Mouse (Mus musculus) layer of hippocampus, postnatal 14 days (tissue): Measurements from ENCODE around the gene Sgtb. TPM values are rescaled to one million over a fixed set of nuclear protein-coding genes. Genes with fewer than 3 reads are reported as not detected.

Source experiments
- DNase-seq, 2 experiments: peaks; one replicate each; pipeline ENCODE4 v3.0.0; 2021 to 2022; ENCODE audit warnings: low spot score in 2 of 2, mixed read lengths in 1 of 2
- total RNA-seq, 2 experiments: library from RNA; stranded (reverse); gene quantifications; 2 replicates each; pipeline ENCODE4 v1.2.3; 2021

Gene Sgtb
- total RNA-seq, 2 experiments from 2014 or later: 68.5 to 69.4 TPM

DNA sequence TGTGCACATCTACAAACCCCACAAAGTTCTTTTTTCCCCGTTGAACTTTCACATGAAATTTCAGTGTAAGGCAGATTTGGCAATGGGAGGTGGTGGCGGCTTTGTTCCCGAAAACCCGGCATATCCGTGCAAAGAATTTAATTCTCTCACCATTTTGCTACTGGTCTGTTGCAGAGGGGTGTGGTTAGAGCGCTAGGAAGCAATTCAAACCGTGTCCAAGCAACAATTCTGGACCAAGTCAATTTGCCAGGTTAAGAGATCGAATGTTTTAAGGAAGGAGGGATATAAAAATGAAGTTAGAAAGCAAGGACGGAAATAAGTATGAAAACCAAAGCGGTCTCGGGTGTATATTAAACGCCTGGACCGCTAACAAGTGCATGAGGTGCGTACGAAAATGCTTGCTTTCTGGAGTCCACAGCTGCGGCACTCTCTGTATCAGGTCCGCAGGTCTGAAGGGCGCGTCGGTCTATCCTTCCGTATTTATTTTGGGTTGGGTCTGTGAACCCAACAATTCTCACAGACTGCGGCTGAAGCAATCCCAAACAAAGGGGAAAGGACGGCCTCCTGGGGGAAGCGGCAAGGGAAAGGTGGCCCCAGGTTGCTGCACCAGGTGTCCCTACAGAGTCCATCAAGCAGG, 772 bp upstream of the Sgtb start:
- peak; percentile 21 to 39 for DNase-seq

DNA sequence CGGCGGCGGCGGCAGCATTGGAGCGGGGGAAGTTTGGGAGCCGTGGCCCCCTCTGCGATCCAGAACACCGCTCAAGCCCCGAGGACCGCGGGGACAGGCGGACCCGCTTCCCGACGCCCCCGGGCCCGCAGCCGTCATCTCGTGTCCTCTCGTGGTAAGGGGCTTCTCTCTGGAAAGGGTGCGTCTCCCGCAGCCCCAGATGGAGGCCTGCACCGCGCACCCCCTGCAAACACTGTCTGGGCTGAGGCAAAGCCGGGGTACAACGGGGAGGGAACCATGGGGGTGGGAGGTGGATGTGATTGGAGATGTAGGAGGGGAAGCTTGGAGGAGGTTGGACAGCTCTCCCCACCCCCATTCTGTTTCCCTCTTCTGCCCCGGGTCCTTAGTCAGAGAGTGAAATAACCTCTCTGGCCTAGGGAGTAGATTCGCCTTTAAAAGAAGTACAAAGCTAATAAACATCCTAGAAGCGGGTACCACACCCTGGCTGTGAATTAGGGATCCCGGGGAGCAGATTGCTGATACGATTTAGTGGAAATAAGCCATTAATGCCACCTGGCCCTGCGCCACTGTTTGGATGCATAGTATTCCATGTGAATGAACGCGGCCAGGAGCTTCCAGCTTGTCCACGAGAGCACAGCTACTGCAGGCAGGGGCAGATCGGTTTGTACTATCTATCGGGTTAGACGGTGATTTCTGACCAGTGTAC, 428 bp downstream of the Sgtb start:
- DNase-seq: peak; percentile 73 to 79

DNA sequence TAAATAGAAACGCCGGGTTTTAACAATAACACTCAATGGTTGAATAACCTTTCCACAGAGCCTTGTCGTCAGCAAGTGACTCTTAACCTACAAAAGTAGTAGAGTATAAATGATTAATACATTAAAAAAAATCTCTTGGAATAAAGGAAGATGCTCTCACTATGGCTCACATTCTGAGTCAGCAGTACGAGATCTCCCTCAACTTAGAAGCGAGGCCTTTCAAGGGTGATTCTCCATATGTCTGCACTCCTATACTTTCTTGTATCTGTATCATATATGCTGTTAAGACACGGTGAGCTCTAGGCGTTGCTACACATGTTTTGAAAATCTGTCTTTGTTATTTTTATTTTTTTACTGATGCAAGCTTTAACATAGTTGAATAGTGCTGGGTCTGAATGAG, 985 bp downstream of the Sgtb start:
- no peak for DNase-seq

GRCm38 (mm10) chr13:104112266-104112900, 2.8 kb downstream of the Sgtb start:
- DNase-seq: peak in 1 of 2 experiments; percentile 20

GRCm38 (mm10) chr13:104113782-104114181, 4.2 kb downstream of the Sgtb start:
- no peak for DNase-seq

DNA sequence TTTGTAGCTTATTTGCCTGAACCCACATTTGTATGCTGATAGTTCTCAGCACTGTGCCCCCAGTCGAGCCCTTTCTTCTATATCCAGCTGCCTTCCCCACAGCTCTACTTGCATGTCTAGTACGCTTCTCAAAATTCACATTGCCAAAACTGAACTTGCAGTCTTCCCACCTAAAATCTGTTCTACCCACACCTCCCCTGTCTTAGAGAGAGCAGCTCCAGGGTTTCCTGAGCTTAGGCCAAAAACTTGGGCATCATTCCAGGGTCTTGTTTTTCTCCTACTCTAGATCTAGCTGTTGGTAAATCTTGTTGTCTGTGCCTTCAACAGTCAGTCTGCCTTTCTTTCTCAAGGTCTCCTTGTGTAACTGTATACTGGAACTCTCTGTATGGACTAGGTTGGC, 5.3 kb downstream of the Sgtb start:
- DNase-seq: peak in 1 of 2 experiments; percentile 34

DNA sequence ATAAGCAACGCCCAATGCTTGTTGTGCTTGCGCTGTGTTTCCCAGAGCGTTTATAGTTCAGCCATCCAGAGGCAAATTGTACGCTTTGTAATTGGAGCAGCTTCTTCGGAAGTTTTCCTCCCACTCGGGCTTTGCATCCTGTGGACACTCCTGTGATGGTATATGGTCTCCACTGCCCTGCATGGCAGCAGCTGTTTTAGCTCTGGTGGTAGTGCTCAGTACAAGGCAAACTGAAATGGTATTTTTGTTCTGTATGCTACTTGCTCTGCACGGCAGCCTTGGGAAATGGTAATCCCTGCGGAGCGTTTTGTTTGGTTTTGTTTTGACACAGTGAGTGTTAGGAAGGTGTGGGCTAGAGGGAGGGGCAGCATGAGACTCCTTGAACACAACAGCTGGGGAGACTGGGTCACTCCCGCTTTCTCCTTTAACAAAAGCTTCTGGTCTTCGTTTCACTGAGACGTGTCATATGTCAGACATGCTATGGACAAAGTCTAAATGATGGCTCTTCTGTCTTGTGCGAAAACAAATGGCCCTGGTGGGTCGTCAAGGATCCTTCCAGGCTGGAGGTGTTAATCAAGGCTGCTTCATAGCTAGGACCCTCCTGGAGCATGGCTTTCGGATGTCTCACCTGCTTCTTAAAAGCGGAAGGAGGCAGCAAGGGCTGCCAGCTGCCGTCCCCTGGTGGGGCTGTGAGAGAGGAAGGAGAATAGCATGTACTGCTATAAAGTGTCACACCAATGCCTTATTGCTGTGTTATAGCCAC, 12.7 kb downstream of the Sgtb start:
- no peak for DNase-seq

- DNase-seq: no peak
Measured at GRCm38 (mm10) chr13:104123662-104124381, 14.3 kb downstream of the Sgtb start.

DNA sequence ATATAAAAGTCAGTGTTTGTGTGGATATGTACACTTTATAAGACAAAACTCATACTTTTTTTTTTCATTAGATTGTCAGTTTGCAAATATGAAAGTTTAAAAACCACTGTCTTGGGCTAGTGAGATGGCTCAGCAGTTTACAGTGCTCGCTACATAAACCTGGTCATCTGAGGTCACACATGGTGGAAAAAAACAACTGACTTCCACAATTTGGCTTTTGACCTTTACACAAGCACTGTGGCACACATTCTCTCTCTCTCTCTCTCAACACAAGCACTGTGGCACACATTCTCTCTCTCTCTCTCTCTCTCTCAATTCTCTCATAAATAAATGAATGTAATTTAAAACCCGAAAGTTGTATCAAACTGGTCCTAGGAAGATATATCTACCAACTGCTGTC, 23.0 kb downstream of the Sgtb start:
- DNase-seq: no peak

- DNase-seq: no peak
Measured at GRCm38 (mm10) chr13:104134510-104135085, 25.1 kb downstream of the Sgtb start.

DNA sequence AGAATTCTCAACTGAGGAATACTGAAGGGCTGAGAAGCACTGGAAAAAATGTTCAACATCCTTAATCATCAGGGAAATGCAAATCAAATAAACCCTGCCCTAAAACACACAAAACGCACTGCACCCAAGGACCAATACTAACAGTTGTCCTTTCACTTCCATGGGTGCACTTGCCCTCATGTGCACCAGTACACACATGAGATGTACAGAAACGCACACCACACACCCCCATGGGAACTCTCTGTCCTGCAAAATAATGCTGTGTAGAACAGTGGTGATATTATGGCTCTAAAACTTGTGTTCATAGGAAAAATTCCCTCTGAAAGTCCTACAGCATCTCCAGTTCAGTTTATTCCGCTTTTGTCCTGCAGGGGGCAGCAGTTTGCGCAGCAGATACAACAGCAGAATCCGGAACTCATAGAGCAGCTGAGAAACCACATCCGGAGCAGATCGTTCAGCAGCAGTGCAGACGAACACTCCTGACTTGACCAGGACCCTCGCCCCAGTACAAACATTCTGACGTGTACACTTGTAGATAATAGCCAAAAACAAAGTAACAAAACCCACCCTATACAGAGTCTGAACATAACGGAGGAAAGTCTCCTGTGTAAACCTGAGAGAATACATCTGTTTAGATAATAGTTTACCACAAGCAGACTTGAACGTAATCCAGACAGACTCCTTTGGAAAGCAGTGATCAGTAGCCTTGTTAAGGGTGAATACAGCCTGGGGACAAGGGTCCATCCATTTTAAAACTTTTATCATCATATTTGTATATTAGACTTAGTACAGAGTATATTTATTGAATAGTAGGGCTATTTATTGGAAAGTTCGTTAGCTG, 30.0 kb downstream of the Sgtb start:
- DNase-seq: peak; percentile 77 to 89

DNA sequence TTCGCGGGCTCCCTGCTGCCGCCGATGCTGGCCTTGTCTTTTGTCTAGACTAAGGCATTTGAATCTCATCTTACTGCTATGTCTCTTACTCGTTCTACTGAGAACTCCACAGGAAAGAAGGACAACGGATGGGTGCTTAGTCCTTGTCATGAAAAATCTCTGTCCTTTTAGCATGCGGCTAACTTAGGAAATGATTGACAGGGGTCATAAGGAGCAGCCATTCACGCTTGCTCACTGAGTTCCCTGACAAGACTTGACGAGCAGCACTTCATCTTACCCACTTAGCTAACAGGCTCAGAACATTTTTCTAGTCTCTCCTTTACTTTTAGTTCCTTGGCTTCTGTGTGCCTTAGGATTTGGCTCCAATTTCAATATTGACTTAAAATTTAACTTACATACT, 35.3 kb downstream of the Sgtb start:
- no peak for DNase-seq

DNA sequence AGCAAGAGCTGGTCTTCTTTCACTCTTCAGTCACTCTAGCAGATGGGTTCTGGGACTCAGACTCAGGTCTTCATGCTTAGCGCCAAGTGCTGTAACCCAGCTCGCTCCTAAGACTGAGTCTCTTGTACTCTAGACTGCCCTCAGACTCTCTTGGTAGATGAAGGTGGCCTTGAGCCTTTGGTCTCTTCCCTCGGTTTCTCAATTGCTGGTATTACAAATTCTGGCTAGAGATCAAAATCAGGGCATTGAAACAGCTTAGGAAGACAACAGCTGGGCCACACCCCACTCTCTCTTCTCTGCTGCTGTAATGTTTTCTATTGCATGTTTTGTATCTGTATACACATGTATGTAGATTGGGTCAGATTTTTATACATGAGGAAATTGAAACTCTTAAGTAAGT, 36.1 kb downstream of the Sgtb start:
- no peak for DNase-seq

DNA sequence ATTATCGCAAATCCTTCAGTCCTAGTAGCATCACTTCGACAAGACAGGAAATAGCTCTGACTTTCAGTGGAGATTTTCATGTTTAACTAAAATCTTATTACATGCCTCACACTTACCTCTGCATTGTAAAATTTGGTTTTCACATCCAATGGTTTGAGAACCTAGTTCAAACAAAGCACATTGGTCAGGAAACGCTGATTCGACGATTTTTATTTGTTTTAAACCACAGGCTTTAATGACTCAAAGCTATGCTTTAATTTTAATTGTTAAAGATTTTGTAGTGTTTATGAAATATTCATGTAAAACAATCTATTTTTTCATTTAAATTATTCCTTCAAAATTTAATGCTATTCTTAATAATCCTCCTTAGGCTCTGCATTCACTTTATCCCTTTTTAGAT, 44.6 kb downstream of the Sgtb start:
- DNase-seq: no peak

GRCm38 (mm10) chr13:104155106-104155505, 45.6 kb downstream of the Sgtb start:
- DNase-seq: no peak

GRCm38 (mm10) chr13:104155686-104156085, 46.1 kb downstream of the Sgtb start:
- DNase-seq: no peak

DNA sequence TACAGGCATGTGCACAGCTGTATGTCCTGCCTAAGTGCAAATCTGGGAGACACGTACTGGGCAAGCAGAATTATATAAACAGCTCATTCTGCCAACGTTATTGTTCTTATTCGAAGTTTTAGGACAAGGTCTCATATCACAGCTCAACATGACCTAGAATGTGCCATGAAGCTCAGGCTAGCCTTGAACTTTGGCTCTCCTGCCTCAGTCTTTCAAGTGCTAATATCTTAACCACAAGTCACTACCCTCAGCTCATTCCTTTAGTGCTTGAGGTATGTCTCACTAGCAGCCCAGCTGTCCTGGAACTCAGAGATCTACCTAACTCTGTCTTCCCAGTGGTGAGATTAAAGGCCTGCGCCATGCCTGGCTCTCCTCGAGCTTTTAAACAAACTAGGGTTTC, 62.2 kb downstream of the Sgtb start:
- DNase-seq: no peak

DNA sequence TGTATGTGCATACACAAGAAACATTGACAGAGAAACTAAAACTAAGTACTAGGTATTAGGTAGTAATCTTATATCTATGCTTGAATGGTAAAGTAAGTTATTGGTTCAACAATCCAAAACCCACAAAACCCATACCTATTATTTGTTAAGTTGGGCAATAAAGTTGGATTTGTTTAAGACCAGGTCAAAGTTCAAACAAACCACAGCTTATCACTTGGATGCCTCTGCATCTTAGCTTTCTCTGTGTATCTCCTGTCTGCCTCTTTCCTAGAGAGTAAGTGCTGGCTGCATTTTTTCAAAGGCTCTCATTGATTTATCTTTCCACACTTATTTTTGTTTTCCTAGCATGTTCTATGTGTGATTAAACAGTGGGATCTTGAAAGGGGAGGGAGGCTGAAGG, 63.0 kb downstream of the Sgtb start:
- DNase-seq: no peak

DNA sequence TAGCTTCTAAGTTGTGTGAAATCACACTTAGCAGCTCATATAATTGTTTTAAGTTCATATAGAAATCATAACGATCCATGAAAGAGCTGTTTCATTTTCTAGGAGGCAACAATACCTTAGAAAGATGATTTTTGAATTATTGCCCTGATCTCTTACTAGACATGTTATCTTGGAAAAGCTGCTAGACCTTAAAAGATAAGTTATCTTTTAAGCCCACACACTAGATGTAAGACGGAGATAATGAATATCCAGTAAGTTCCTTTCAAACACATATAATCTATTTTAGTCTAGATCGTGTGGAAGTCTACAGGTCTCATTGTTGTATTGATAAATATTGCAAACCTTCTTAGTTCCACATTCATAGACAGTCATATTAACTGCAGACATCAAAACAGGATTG, 67.3 kb downstream of the Sgtb start:
- DNase-seq: no peak
